Mouse (Mus musculus): Measurements from ENCODE around the gene Zdhhc6.

- TF ChIP-seq EP300 (optimal IDR thresholded peaks at IDR 0.05): no peak
- TF ChIP-seq CTCF (IDR thresholded peaks at IDR 0.05; ENCODE audit: low read depth): no peak
Measured at GRCm38 (mm10) chr19:55269051-55269450, 46.8 kb downstream of the Zdhhc6 start.

Measured in stomach, postnatal 0 days (tissue).